Mouse (Mus musculus) limb, embryonic 13.5 days (tissue): ENCODE measurements at regions not wholly inside any gene's neighbourhood (a gene's known extent, or its start where the extent isn't known, plus 50 kb on each side); places are given as distances from the start of the nearest gene placed in this dataset.
A peak's percentile ranks its signal among the peaks of the same experiment; 100 is the strongest.

Experiments used
- ATAC-seq: fragments of 200-750 bp; cut with Nextera tagmentation; 2 replicates; pipeline ENCODE4 v1.8.0; 2017; ENCODE audit warnings: low read depth, moderate number of reproducible peaks, moderate TSS enrichment; ENCODE audit not compliant: low FRiP score
- H3K27ac ChIP-seq: fragments of 300-500 bp; sonication (generic); 2 replicates; pipeline ENCODE4 v1.5.1; 2015; ENCODE audit warnings: inconsistent platforms, mild to moderate bottlenecking, moderate library complexity
- H3K27me3 ChIP-seq: fragments of 300-500 bp; sonication (generic); 2 replicates; pipeline ENCODE4 v1.6.1; 2015; ENCODE audit warnings: mild to moderate bottlenecking, inconsistent platforms
- H3K36me3 ChIP-seq: fragments of 300-500 bp; sonication (generic); 2 replicates; pipeline ENCODE4 v1.6.1; 2015; ENCODE audit warnings: inconsistent platforms, mild to moderate bottlenecking, moderate library complexity
- H3K4me1 ChIP-seq: fragments of 300-500 bp; sonication (generic); 2 replicates; pipeline ENCODE4 v1.6.1; 2015; ENCODE audit warnings: inconsistent platforms
- H3K4me2 ChIP-seq: fragments of 300-500 bp; sonication (generic); replicated peaks from 2 replicates; pipeline ENCODE4 v1.6.1; 2015; ENCODE audit warnings: inconsistent platforms, mild to moderate bottlenecking, moderate library complexity
- H3K4me3 ChIP-seq: fragments of 300-500 bp; sonication (generic); 2 replicates; pipeline ENCODE4 v1.5.1; 2015; ENCODE audit warnings: moderate library complexity, mild to moderate bottlenecking, inconsistent platforms
- H3K9ac ChIP-seq: fragments of 300-500 bp; sonication (generic); 2 replicates; pipeline ENCODE4 v1.6.1; 2015; ENCODE audit warnings: mild to moderate bottlenecking, inconsistent platforms
- H3K9me3 ChIP-seq: fragments of 300-500 bp; sonication (generic); 2 replicates; pipeline ENCODE4 v1.6.1; 2016; ENCODE audit warnings: inconsistent platforms
- WGBS: fragments of 180-500 bp; shearing (Covaris S2); methylation state at CpG from one replicate; pipeline ENCODE4 v1.1.7; 2015; 5-methylcytosine and 5-hydroxymethylcytosine counted together

DNA sequence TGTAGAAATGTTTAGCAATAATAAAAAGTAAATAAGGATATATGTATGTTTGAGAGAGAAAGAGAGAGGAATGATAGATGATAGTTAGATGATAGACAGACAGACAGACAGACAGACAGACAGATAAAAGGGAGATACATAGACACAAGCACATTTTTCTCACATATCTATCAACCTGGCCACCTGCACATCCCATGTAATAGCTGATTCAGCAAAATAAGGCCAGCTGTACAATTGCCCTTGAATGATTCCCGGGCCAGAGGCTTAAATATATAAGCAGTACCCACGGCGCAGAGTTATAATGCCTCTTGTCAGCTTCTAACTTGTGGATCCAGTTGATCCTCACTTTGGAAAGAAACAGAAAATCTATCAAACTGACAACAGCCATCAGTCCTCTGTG is 178.5 kb downstream of the Tmem114 start:
- no peak for ATAC-seq
- no peaks in the 10 kb centered on the region for H3K9me3 ChIP-seq
- no peak overlapping the region for H3K4me3 ChIP-seq
- 88% methylated on average over 3 of the region's 3 CpGs for WGBS
- H3K4me2 ChIP-seq, result no peak overlapping the region
- no peaks in the 10 kb centered on the region for H3K27me3 ChIP-seq
- no peaks in the 10 kb centered on the region for H3K36me3 ChIP-seq
- H3K9ac ChIP-seq, result no peak overlapping the region
- no peak overlapping the region for H3K27ac ChIP-seq
- no peaks in the 10 kb centered on the region for H3K4me1 ChIP-seq

DNA sequence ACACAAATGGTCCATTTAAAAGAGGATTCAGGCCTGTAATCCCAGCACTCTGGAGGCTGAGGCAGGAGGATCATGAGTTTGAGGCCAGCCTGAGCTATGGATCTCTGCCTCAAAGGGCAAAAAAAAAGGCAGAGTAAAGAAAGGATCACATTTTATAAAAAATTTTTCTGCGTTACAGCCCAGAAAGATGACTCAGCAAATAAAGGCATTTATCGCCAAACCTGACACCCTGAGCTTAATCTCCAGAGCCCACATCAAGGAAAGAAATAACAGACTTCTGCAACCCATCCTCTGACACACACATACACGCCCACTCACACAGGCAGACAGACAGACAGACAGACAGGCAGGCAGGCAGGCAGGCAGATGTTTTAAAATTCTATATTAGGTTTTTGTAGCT is 179.3 kb downstream of the Tmem114 start:
- H3K4me2 ChIP-seq, result no peak overlapping the region
- H3K4me1 ChIP-seq, result no peaks in the 10 kb centered on the region
- no peak overlapping the region for H3K9ac ChIP-seq
- H3K27ac ChIP-seq, result no peak overlapping the region
- no peaks in the 10 kb centered on the region for H3K27me3 ChIP-seq
- 80% methylated on average over 3 of the region's 3 CpGs for WGBS
- no peaks in the 10 kb centered on the region for H3K36me3 ChIP-seq
- no peak overlapping the region for H3K4me3 ChIP-seq
- H3K9me3 ChIP-seq, result no peaks in the 10 kb centered on the region
- no peak for ATAC-seq

DNA sequence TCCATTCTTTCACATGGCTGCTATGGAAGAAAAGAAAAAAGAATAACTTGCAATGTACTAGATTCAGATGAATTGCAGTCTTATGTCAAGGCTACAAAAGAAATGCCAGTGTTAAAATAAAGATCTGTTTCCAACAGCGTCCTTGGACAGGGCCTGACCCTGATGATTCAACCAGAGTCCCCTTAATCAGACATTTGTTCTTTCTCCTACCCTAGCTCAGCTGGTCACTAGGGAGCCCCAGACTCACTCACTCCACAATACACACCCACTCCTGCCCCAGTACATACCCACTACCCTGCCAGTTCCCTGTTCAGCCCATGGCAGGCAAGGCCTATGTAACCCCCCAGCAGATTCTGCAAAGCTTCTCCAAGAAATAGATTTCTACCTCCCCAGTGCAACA is 190.6 kb downstream of the Tmem114 start:
- Histone ChIP-seq H3K4me3 (no peak overlapping the region), H3K27ac (no peak overlapping the region), H3K27me3 (no peaks in the 10 kb centered on the region), H3K9me3 (no peaks in the 10 kb centered on the region; the same call in 1 of the 2 replicates), H3K9ac (no peak overlapping the region), H3K36me3 (no peaks in the 10 kb centered on the region), H3K4me2 (no peak overlapping the region), H3K4me1 (0 out of 2 replicates have a peak, but pooled peaks cover 3% of the 10 kb centered on the region)
- WGBS, result 90% methylated on average over 1 of the region's 1 CpGs
- ATAC-seq, result no peak

DNA sequence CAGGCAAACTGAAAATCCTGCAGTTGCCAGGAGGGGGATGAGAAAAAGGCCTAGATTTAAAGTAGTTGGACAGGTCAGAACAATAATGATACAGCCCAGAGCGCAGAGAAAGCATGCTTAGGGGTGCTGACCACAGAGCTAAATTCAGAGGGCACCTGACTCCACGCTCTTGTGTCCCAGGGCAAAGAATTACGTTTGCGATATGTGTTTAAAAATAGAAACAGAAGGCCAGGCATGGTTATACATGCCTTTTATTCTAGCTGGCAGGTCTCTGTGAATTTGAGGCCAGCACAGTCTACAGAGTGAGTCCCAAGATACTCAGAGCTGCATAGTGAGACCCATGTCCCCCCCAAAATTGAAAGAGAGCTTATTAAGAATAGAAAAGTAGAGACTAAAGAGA is 192.9 kb downstream of the Tmem114 start:
- Histone ChIP-seq H3K27me3 (no peaks in the 10 kb centered on the region), H3K4me2 (no peak overlapping the region), H3K36me3 (no peaks in the 10 kb centered on the region), H3K27ac (no peak overlapping the region), H3K9ac (no peak overlapping the region), H3K4me1 (0 out of 2 replicates have a peak, but pooled peaks cover 3% of the 10 kb centered on the region), H3K4me3 (no peak overlapping the region), H3K9me3 (no peaks in the 10 kb centered on the region; the same call in 1 of the 2 replicates)
- no peak for ATAC-seq
- WGBS, result 70% methylated on average over 4 of the region's 4 CpGs

DNA sequence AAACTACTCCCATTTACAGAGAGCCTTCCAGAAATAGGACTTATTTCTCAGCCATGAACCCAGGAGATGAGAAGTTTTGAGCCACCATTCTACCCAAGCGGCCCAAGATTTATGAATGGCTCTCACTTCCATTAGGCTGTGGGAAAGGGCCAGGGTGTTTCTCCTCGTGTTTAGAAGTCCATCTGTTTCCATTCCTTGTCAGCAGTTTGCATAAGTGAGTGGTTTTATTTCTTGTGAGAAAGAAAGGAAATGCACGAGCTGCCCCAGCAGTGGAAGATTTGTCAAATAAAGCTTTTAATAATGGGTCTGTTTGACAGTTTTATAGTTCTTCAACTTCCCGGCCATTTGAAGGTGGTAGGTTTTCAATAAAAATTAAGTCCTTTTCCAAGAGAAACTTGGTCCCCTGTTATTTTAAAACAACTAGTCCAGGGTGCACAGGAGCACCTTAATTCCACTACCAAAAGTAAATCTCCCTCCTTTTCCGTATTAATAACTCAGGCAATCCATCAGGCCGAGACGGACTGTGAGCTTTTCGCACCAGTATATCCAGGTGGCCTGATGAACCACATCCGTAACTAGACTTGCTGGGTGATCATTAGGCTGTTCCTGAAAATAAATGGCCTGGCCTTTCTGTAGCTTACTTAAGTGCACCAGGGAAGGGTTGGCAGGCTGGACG is 201.2 kb downstream of the Tmem114 start:
- Histone ChIP-seq H3K27ac (0 out of 2 replicates have a peak overlapping the region, but pooled peaks have one; percentile 10), H3K9me3 (0 out of 2 replicates have a peak, but pooled peaks cover 3% of the 10 kb centered on the region), H3K9ac (no peak overlapping the region), H3K27me3 (no peaks in the 10 kb centered on the region), H3K4me1 (peaks cover 12% of the 10 kb centered on the region), H3K4me3 (no peak overlapping the region), H3K4me2 (no peak overlapping the region), H3K36me3 (no peaks in the 10 kb centered on the region)
- WGBS, result 11% methylated on average over 10 of the region's 10 CpGs
- peak; percentile 51 for ATAC-seq

DNA sequence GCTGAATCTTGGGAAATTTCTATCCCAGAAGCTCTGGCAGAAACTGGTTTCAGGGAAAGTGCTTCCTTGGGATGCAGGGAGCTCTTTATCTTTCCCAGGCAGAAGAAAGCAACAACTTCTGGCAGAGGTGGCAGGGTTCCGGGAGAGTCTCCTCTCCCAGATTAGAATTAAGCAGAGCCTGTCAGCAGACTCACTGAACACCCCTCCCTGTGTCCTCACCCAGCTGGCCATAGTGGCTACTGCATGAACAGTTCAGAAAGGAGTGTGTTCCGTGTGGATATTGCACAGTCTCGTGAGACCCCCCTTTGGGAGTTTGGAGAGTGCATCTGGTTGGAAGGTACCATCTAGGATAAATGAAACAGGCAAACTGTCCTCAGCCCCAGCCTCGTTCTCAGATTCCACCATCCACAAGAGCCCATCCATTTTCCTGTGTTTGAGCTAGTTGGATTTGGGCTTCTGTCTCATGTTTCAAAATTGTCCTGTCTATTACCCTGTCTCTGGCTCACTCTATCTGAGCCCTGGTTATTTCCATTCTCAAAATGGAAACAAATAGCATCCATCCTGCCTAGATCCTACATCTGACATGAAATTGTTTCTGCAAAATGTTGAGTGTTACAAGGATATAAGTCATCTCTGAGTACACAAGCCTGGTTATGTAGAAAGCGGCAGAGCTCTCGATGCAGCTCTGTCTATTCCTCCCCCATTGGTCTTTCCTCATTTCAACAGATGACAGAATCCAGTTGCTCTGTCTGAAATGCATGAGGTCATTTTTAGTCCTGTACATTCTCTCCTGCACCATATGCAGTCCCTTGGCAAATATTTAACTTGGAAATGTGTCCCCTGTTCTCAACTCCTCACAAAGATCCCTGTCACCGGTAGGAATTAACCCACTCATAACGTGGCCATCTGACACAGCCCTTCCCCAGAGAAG is 216.4 kb downstream of the Tmem114 start:
- Histone ChIP-seq H3K9me3 (no peaks in the 10 kb centered on the region), H3K27ac (no peak overlapping the region), H3K4me3 (no peak overlapping the region), H3K4me1 (peaks cover 11% of the 10 kb centered on the region), H3K9ac (no peak overlapping the region), H3K36me3 (no peaks in the 10 kb centered on the region), H3K4me2 (no peak overlapping the region), H3K27me3 (no peaks in the 10 kb centered on the region)
- no peak for ATAC-seq
- WGBS, result 70% methylated on average over 8 of the region's 8 CpGs

DNA sequence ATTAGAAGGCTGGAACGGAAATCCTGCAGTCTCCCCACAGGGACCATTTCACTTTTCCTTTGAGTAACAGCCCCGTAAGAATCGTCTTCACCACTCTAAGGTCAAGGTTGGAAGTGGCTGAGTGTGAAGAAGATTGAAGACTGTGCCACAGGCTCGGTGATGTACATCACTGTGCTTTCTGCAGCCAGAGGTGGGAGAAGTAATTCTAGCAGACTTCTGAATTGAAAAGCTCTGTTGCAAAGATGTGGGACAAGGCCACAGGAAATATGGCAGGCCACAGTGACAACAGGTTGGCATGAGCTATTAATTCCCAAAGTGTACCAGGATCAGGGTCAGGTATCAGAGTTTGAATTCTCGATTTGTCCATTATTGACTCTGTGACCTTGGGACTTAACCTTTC is 219.9 kb downstream of the Tmem114 start:
- peaks cover 6% of the 10 kb centered on the region; the same call in 1 of the 2 replicates for H3K4me1 ChIP-seq
- H3K9ac ChIP-seq, result no peak overlapping the region
- H3K4me2 ChIP-seq, result no peak overlapping the region
- H3K36me3 ChIP-seq, result no peaks in the 10 kb centered on the region
- H3K27me3 ChIP-seq, result no peaks in the 10 kb centered on the region
- H3K4me3 ChIP-seq, result no peak overlapping the region
- H3K27ac ChIP-seq, result no peak overlapping the region
- no peak for ATAC-seq
- WGBS, result 46% methylated on average over 5 of the region's 5 CpGs
- H3K9me3 ChIP-seq, result no peaks in the 10 kb centered on the region

DNA sequence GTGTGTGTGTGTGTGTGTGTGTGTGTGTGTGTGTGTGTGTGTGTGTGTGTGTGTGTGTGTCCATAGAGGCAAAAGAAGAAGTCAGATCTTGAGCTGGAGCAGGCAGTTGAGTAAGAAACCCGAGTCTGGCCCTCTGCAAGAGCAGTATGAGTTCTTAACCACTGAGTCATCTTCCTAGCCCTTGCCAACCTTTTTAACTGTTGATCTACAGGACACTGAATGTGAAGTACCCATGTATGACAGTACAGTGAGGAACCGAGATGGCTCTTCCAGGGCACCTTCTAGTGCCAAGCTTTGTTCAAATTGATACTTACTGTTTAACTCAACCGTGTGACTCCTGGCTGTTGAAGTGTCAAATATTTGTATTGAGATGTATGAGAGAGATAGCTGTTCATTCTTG is 223.6 kb downstream of the Tmem114 start:
- H3K4me3 ChIP-seq, result no peak overlapping the region
- H3K4me2 ChIP-seq, result no peak overlapping the region
- no peak for ATAC-seq

DNA sequence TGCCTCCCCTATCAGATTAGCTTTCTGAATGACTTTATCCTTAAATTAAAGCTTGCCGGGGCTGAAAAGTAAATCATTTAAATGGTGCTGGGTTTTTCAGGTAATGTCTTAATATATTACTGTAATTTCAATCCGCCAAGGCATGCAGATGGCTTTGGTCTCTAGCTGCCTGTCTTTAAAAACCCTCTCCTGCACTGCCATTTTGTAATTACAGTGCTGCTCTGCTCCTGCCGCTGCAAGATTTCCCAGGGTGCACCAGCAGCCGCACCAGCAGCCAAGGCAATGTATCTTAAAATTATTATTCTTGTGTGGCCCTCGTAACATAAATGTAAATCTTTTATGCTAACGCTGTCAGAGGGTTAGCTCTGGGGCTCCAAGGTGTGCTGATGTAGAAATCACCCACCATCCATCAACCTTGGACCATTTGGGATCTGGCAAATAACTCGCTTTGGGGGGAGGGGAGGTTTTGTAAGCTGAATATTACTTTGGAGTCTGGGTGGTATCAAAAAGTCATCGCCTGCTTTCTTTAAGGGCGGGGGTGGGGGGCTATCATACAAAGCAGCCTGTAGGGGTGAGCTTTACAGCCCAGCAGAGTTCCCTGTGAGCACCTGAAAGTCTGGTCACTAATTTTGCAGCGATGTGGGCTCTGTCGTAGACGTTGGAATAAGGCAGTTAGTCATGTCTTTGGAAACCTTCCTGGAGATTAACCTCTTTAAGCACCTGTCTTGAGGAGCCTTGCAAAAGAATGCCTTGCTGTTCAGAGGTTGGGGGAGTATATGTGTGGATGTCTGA is 226.0 kb downstream of the Tmem114 start:
- H3K27me3 ChIP-seq, result no peaks in the 10 kb centered on the region
- no peak for ATAC-seq
- WGBS, result 51% methylated on average over 12 of the region's 12 CpGs

More for the DNA sequence above, 223.6 kb downstream of the Tmem114 start:
- Histone ChIP-seq H3K27ac (no peak overlapping the region), H3K9ac (no peak overlapping the region), H3K4me1 (peaks cover 6% of the 10 kb centered on the region; the same call in 1 of the 2 replicates), H3K9me3 (no peaks in the 10 kb centered on the region; the same call in 1 of the 2 replicates), H3K27me3 (no peaks in the 10 kb centered on the region), H3K36me3 (no peaks in the 10 kb centered on the region)
- 85% methylated on average over 3 of the region's 3 CpGs for WGBS

DNA sequence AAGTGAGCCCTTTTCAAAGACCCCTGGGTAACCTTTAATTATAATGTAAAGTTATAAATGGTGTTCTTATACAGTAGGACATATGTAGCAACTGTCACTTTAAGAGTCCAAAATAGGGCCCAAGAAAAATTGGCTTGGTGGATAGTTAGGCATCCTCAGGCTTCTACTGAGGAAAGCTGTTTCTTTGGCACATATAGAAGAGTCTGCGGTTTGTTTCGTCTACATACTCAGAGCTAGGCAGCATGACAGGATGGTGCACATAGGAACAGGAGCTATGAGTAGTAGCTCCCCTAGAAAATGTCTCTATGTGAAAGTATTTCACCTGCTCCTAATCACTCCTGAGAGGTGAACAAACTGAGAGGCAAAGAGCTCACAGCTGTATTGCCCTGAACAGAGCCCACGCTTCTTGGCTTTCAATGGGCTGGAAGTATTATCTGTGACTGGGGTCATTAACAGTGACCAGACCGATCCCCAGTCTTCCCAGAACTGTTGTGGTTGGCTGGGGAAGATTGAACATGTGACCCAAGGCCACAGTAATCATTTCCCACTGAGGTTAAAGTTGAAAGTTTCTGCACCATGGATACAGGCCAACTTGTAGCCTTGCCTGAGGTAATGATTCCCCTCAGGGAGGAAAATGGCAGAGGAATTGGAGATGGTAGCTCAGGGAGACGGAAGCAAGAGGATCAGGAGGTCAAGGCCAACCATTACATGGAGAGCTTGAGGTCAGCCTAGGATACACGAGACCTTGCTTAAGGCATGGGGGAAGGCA is 235.3 kb downstream of the Tmem114 start:
- Histone ChIP-seq H3K4me2 (no peak overlapping the region), H3K36me3 (no peaks in the 10 kb centered on the region), H3K9me3 (no peaks in the 10 kb centered on the region), H3K27me3 (0 out of 2 replicates have a peak, but pooled peaks cover 2% of the 10 kb centered on the region), H3K9ac (no peak overlapping the region), H3K4me1 (no peaks in the 10 kb centered on the region), H3K4me3 (no peak overlapping the region), H3K27ac (no peak overlapping the region)
- 77% methylated on average over 6 of the region's 6 CpGs for WGBS
- ATAC-seq, result no peak

More for the DNA sequence above, 226.0 kb downstream of the Tmem114 start:
- H3K4me3 ChIP-seq, result no peak overlapping the region
- H3K36me3 ChIP-seq, result no peaks in the 10 kb centered on the region
- H3K4me1 ChIP-seq, result peaks cover under 1% of the 10 kb centered on the region; the same call in 1 of the 2 replicates
- no peak overlapping the region for H3K9ac ChIP-seq
- H3K4me2 ChIP-seq, result no peak overlapping the region
- no peaks in the 10 kb centered on the region; the same call in 1 of the 2 replicates for H3K9me3 ChIP-seq
- H3K27ac ChIP-seq, result no peak overlapping the region

DNA sequence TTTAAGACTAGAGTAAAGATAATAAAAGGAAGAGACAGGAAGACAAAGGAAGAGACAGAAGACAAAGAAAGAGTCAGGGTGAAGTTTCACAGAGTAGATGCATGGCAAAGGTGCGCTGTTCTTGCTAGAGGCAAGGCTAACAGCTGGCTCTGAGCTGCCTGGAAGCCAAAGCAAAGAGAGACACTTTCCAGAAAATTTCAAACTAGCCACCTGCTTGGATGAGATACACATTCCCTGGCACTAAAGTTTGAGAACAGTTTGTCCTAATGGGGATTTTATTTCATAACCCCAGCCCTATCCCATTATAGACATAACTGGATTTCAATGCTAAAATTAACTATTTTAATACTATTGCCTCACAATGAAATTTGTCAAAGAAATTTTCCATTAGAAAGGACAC is 235.9 kb downstream of the Tmem114 start:
- Histone ChIP-seq H3K27me3 (0 out of 2 replicates have a peak, but pooled peaks cover 2% of the 10 kb centered on the region), H3K4me1 (no peaks in the 10 kb centered on the region), H3K36me3 (no peaks in the 10 kb centered on the region), H3K9ac (no peak overlapping the region), H3K4me2 (no peak overlapping the region), H3K4me3 (no peak overlapping the region), H3K27ac (no peak overlapping the region), H3K9me3 (no peaks in the 10 kb centered on the region)
- WGBS, result 91% methylated on average over 1 of the region's 1 CpGs
- no peak for ATAC-seq
